Mouse (Mus musculus) intestine, embryonic 15.5 days (tissue): ENCODE measurements around the gene Lrit3. TPM values are rescaled to one million over a fixed set of nuclear protein-coding genes. Genes with fewer than 3 reads are reported as not detected.
A peak's percentile ranks its signal among the peaks of the same experiment; 100 is the strongest.
"Not testable (repeated sequence)": the region's sequence is repeated elsewhere in the genome, so short reads cannot be mapped to it uniquely, and the experiment has no call there.

Experiments used
- ATAC-seq: fragments of 200-750 bp; cut with Nextera tagmentation; 2 replicates; pipeline ENCODE4 v1.8.0; 2017; ENCODE audit warnings: moderate TSS enrichment, moderate library complexity
- H3K27ac ChIP-seq: fragments of 300-500 bp; sonication (generic); 2 replicates; pipeline ENCODE4 v1.5.1; 2015; ENCODE audit warnings: mild to moderate bottlenecking, inconsistent platforms
- H3K27me3 ChIP-seq: fragments of 300-500 bp; sonication (generic); replicated peaks from 2 replicates; pipeline ENCODE4 v1.6.1; 2015; ENCODE audit warnings: inconsistent platforms
- H3K36me3 ChIP-seq: fragments of 300-500 bp; sonication (generic); 2 replicates; pipeline ENCODE4 v1.6.1; 2015; ENCODE audit warnings: inconsistent platforms
- H3K4me1 ChIP-seq: fragments of 300-500 bp; sonication (generic); replicated peaks from 2 replicates; pipeline ENCODE4 v1.6.1; 2015; ENCODE audit warnings: inconsistent platforms
- H3K4me2 ChIP-seq: fragments of 300-500 bp; sonication (generic); replicated peaks from 2 replicates; pipeline ENCODE4 v1.6.1; 2015; ENCODE audit warnings: mild to moderate bottlenecking, inconsistent platforms
- H3K4me3 ChIP-seq: fragments of 300-500 bp; sonication (generic); replicated peaks from 2 replicates; pipeline ENCODE4 v1.5.1; 2015; ENCODE audit warnings: inconsistent platforms
- H3K9ac ChIP-seq: fragments of 300-500 bp; sonication (generic); 2 replicates; pipeline ENCODE4 v1.6.1; 2015; ENCODE audit warnings: inconsistent platforms
- H3K9me3 ChIP-seq: fragments of 300-500 bp; sonication (generic); 2 replicates; pipeline ENCODE4 v1.6.1; 2016; ENCODE audit warnings: inconsistent platforms
- WGBS: fragments of 180-500 bp; shearing (Covaris S2); methylation state at CpG from one replicate; pipeline ENCODE4 v1.1.7; 2015; 5-methylcytosine and 5-hydroxymethylcytosine counted together
- polyA plus RNA-seq: library from polyadenylated mRNA; unstranded; fragments of >200 nt; fragmentation: Nextera tagmentation; extraction: Ambion mirVana; gene quantifications from 2 replicates; pipeline ENCODE4 v1.2.1, GENCODE M21; 2015

The Lrit3 gene
- polyA plus RNA-seq, 1 experiment from 2014 or later, result not detected

DNA sequence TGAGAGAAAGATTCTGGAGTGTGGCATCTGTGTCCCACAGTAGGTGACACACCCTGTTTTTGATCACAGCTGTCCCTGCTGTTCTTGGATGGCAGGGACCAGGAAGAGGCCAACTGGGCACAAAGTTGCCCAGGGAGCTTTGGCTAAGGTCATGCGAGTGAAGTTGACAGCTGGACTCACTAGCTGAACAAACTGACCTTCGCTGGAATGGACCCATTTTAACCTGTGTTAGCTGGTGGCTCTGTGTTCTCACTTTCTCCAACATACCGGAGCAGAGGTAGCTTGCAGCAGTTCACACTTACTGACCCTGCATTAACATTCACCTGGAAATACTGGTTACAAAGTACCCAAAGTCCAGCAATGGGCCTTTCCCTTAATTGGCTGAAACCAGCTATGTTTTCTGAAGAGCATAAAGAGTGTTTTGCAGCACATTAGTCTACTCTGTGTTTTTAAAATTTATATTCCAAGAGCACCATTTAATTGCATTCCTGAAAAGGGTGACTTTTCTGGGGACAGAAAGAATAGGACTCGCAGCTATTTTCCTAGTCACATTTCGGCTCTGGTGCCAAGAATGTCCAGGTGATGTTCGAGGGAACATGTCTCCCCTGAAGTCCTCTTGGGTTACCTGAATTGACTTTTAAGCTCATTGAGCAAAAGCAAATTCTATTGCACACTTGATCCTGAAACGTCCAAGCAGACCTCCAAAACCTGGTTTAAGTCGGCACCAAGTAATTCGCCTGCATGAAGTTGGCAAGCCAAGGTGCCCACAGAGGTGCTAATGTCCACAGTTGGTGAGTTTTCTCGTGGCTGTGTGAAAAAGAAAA, 36.6 kb downstream of the Lrit3 start:
- no peaks in the 10 kb centered on the region for H3K27me3 ChIP-seq
- no peak overlapping the region for H3K27ac ChIP-seq
- no peak for ATAC-seq
- H3K4me2 ChIP-seq, result no peak overlapping the region
- 0 out of 2 replicates have a peak, but pooled peaks cover 5% of the 10 kb centered on the region for H3K9me3 ChIP-seq
- no peaks in the 10 kb centered on the region for H3K4me1 ChIP-seq
- H3K36me3 ChIP-seq, result no peaks in the 10 kb centered on the region
- 84% methylated on average over 10 of the region's 10 CpGs for WGBS
- no peak overlapping the region for H3K4me3 ChIP-seq
- H3K9ac ChIP-seq, result no peak overlapping the region

- Histone ChIP-seq H3K9me3 (0 out of 2 replicates have a peak, but pooled peaks cover 5% of the 10 kb centered on the region), H3K36me3 (no peaks in the 10 kb centered on the region), H3K27me3 (no peaks in the 10 kb centered on the region), H3K9ac (no peak overlapping the region), H3K4me2 (no peak overlapping the region), H3K27ac (no peak overlapping the region), H3K4me1 (no peaks in the 10 kb centered on the region), H3K4me3 (no peak overlapping the region)
- no peak for ATAC-seq
- WGBS, result 78% methylated on average over 4 of the region's 4 CpGs
These were observed 37.7 kb downstream of the Lrit3 start for GRCm38 (mm10) chr3:129766106-129766505.

GRCm38 (mm10) chr3:129757599-129757998, 46.2 kb downstream of the Lrit3 start:
- WGBS, result 94% methylated on average over 1 of the region's 1 CpGs
- not testable (repeated sequence) for H3K36me3 ChIP-seq, H3K27me3 ChIP-seq, H3K27ac ChIP-seq, H3K9me3 ChIP-seq, H3K4me3 ChIP-seq, H3K9ac ChIP-seq, H3K4me1 ChIP-seq, H3K4me2 ChIP-seq, ATAC-seq

GRCm38 (mm10) chr3:129754650-129755604, 48.9 kb downstream of the Lrit3 start, which contains the start of gene Egf:
Gene Egf, minus strand, starts transcription at chr3:129755316.
- no peaks in the 10 kb centered on the region for H3K9me3 ChIP-seq
- ATAC-seq, result peak; percentile 64
- H3K4me2 ChIP-seq, result peak within 1 kb of the TSS; percentile 59
- H3K36me3 ChIP-seq, result no peaks in the 10 kb centered on the region
- no peak within 1 kb of the TSS for H3K27ac ChIP-seq
- 0 out of 2 replicates have a peak, but pooled peaks cover 5% of the 10 kb centered on the region for H3K4me1 ChIP-seq
- H3K9ac ChIP-seq, result 0 out of 2 replicates have a peak within 1 kb of the TSS, but pooled peaks have one; percentile 1
- 6% methylated on average over 20 of the region's 20 CpGs for WGBS
- H3K4me3 ChIP-seq, result peak within 1 kb of the TSS; percentile 30
- no peaks in the 10 kb centered on the region for H3K27me3 ChIP-seq

DNA sequence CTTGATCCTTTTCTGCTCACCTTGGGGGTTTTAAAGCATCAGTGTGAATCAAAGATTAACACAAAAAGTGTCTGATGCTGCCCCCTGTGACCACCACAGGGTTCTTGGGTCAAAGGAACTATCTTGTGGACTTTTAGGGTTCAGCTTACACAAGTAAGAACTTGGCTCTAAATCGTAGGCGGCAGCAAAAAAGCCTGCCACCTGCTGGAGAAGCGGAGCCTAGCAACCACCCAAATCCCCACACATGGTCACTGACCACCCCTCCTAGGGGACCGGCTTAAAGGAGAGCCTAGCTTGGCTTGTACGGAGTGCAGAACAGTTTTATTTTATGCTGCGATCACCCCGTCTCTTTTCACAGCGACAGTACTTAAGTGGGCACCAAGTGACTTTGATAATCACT, 59.0 kb downstream of the Lrit3 start:
- Histone ChIP-seq H3K4me3 (no peak overlapping the region), H3K4me1 (no peaks in the 10 kb centered on the region), H3K27me3 (no peaks in the 10 kb centered on the region), H3K4me2 (no peak overlapping the region), H3K9ac (no peak overlapping the region), H3K36me3 (no peaks in the 10 kb centered on the region), H3K27ac (no peak overlapping the region), H3K9me3 (no peaks in the 10 kb centered on the region)
- ATAC-seq, result no peak
- WGBS, result 65% methylated on average over 8 of the region's 8 CpGs

GRCm38 (mm10) chr3:129742781-129743180, 61.0 kb downstream of the Lrit3 start:
- Histone ChIP-seq H3K9ac (no peak overlapping the region), H3K4me1 (no peaks in the 10 kb centered on the region), H3K4me3 (no peak overlapping the region), H3K4me2 (no peak overlapping the region), H3K9me3 (no peaks in the 10 kb centered on the region), H3K36me3 (no peaks in the 10 kb centered on the region), H3K27me3 (no peaks in the 10 kb centered on the region), H3K27ac (no peak overlapping the region)
- 82% methylated on average over 6 of the region's 6 CpGs for WGBS
- ATAC-seq, result no peak

DNA sequence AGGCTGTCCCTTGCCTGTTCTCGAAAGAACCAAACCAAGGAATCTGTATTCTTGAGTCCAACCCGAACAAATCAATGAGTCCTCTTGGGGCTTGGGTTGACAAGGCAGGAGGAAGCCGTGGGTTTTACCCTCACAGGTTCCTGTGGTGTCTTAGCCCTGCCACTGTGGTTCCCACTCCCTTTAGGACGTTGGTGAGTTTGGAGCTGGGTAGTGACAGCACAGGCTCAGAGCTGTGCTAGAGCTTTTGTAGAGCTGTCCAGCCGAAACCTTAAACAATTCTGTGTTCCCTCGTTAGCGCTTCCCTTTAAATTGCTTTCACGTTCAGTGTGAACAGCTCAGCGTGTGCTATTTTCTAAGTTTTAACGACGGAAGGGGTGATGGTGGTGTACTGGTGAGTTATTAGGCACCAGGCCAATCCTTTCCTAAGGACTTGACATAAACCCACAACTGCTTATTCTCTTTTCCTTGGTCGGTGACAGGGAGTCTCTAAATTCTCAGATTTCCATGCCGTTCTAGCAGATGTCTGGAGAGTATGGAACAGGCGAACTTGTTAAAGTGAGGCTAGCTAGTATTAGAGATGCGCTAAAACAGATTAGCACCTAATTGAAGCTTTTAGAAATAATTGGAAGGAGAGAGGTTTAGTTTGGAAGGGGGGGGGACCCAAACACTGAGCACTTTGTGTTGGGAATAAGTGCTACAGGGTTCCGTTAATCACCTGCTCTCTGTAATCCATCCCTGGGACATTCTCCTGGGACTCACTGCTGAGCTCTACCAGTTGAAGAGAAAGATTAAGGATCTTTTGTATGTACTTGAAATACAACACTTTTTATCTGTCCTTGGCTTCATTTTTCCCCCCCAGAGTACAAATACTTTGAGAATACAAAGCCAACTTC, 65.3 kb downstream of the Lrit3 start:
- H3K4me2 ChIP-seq, result no peak overlapping the region
- H3K4me3 ChIP-seq, result no peak overlapping the region
- no peaks in the 10 kb centered on the region for H3K27me3 ChIP-seq
- H3K36me3 ChIP-seq, result no peaks in the 10 kb centered on the region
- WGBS, result 70% methylated on average over 16 of the region's 16 CpGs
- no peaks in the 10 kb centered on the region for H3K9me3 ChIP-seq
- H3K27ac ChIP-seq, result no peak overlapping the region
- H3K4me1 ChIP-seq, result no peaks in the 10 kb centered on the region
- H3K9ac ChIP-seq, result no peak overlapping the region
- ATAC-seq, result no peak

Other genes with a start within 250 kb of the Lrit3 start
- 1.5 and 2.0 TPM in 2 replicates for gene Egf, start 48.7 kb downstream of the Lrit3 start, polyA plus RNA-seq
- not detected in 2 replicates for gene Rrh, start 18.6 kb upstream of the Lrit3 start, polyA plus RNA-seq
- 87.7 and 93.2 TPM in 2 replicates for gene Gar1, start 27.4 kb upstream of the Lrit3 start, polyA plus RNA-seq
- gene Cfi, start 31.9 kb upstream of the Lrit3 start, polyA plus RNA-seq, result 57.2 and 57.9 TPM in 2 replicates
- 68.9 and 69.1 TPM in 2 replicates for gene Pla2g12a, start 74.6 kb upstream of the Lrit3 start, polyA plus RNA-seq
- gene Casp6, start 97.4 kb upstream of the Lrit3 start, polyA plus RNA-seq, result 142 and 147 TPM in 2 replicates
- 2.5 and 3.5 TPM in 2 replicates for gene Mcub, start 166.2 kb upstream of the Lrit3 start, polyA plus RNA-seq